Mouse (Mus musculus): Measurements from ENCODE around the gene Gpr179.

Gpr179 gene

DNA sequence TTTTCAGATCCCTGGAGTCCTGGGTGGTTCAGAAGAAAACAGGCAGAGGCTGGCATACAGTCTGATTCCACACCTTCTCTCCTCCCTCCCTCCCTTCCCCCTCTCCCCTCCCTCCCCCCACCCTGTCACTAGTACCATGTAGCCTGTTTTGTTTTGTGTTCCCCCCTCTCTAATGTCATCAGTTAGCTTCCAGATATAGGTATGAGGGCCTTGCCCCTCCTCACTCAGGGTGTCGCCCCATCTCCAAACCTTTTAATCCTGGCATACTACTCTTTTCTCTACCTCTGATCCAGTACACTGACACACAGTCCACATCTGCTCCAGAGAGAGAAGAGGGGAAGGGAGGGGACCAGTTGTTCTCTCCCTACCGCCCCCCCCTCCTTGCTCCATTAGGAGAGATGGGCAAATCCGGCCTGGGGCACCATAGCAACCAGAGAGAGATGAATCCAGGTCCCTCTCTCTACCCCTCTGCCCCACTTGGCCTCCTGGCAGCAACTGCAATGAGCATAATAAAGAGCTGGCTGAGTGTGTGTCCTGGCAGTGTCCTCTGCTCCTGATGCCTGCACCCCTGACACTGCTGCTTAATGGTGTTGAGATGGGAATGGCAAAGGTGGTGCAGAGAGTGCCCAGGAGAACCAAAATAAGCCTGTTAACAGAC lies at the start of gene Gpr179:
Gene Gpr179, minus strand, starts transcription at position 51 of the 658 bp plus-strand sequence.
- DNase-seq (ENCODE audit: low spot score in 2 of 2): no peak

DNA sequence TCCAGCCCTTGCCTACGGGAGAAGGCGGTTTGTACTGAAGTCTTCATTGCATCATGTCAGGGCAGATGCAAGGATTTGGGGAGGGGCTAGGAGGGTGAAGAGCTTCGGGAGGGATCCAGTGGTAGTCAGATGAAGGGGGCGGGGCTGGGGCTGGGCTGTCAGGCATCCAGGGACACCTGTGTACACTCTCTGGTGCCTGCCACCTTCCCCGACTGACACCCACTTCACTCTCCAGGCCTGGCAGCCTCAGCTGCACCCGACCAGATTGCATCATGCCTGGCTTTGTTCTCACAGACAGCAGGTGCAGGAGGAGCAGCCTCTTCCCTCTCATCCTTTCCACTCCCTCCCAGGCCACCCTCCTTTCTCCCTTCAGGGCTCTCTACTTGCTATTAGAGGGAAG lies 49.2 kb upstream of the Gpr179 start:
- no peak for DNase-seq (ENCODE audit: low spot score in 2 of 2)

DNA sequence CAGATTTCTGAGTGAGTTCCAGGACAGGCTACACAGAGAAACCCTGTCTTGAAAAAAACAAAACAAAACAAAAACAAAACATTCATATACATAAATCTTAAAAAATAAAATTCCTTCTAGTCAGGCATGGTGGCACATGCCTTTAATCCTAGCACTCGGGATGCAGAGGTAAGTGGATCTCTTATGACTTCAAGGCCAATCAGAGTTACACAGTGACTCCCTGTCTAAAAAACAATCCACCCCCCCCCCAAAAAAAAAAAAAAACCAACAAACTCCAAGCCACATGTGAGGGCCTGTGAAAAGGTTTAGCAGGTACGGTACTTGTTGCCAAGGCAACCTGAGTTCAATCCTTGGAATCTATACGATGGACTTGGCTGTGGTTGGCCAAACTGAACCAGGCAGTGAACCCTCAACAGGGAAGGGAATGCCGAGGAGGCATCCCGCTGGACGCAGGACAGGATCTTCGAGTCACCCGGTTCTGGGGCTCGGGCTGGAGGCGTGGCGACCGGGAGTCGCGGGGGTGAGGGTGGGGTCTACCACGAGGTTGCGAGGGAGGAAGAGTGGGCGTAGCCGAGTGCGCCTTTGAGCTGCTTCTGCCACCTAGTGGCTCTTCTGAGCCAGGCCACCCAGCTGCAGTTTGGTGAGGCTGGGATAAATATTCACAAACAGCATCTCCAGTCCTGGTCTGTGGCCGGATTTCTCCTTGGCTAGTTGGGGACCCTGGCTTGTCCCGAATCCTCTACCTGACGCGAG lies 48.3 kb upstream of the Gpr179 start:
- DNase-seq (ENCODE audit: low spot score in 2 of 2): peak; percentile 65 to 71

DNA sequence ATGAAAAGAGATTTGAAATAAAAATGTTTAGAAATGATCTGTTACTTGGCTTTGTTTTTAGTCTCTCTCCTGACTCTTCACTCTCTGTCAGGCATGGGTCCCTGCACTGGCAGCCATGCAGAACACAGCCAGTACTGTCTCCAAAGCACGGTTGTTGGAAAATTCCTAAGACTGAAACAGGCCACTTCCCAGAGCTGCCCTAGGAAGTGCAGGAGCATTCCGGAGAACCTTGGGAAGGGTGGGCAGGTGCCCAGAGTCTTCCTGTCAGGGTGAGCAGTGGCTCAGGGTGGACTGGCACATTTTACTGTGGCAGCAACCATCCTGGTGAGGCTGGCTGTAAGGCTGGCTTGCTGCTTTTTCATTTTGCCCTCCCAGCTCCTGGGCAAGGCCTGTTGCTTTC lies 46.6 kb upstream of the Gpr179 start:
- no peak for DNase-seq (ENCODE audit: low spot score in 2 of 2)

DNA sequence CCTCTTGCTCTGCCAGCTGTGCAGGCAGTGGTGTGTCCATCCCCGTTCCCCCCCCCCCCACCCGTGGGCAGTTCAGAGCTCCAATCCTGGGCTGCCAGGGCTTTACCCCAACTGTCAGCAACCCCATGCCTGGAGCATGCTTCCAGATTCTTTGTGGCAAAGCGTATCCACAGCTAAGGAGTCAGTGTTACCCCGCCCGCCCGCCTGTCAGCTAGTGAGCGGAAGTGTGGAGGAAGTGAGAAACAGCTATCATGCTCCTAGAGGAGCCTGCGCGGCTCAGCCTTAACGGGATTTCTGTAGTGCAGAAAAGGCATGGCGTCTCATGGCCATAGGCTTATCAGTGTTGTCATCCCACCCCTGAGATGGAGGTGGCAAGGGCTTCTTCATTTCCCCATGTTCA lies 42.3 kb upstream of the Gpr179 start:
- no peak for DNase-seq (ENCODE audit: low spot score in 2 of 2)

DNA sequence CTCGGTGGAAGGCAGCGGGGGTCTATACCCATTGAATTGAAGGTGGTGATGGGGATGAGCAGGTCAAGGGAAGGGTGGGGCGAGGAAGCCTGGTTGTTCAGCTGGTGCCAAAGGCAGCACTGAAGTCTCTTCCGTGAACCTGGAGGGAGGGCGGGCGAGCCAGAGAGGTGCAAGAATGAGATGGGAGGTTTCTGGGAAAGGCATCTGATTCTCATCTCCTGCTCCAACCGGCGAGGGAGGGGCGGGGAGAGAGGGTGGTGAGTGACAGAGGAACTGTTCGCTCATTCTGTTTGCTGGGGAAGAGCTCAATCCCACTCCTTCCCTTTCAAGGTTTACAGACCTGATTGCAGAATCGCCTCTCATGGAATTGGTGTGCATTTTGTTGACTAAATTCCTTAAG lies 41.8 kb upstream of the Gpr179 start:
- no peak for DNase-seq (ENCODE audit: low spot score in 2 of 2)

DNA sequence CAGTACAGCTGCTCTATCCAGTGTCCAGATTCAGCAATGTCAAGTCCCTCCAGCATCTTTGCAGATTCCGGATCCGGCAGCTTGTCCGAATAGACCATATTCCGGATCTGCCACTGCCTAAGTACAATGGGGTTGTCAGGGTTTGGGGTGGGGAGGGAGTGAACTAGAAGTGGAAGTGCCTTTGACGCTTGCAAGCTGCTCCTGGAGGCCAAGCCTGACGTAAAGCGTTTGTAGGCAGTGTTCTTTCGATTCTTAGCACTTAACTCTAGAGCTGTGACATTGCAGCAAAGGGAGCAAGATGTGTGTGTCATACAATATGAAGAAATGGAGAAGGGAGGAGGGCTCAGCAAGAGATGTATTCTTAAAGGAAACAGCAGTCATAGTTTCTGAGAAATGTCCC lies 37.2 kb upstream of the Gpr179 start:
- no peak for DNase-seq (ENCODE audit: low spot score in 2 of 2)

DNA sequence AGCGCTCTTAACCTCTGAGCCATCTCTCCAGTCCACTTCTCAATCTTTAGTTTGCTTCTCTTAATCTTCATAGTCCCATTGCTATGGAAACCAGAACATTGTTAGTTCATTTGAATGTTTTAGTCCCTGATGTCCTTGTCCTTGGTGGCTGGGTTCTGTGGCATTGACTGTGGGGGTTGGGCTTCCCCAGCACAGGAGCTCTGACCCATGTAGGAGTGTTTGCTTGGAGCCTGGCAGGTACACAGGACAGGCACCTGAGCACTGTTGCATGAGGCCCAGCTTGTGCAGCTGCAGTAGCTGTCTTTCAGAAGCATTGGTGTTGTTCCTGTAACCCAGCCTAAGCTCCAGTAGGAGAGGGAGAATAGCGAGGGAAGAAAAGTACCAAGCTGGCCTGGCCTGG lies 35.9 kb upstream of the Gpr179 start:
- DNase-seq (ENCODE audit: low spot score in 2 of 2): no peak

DNA sequence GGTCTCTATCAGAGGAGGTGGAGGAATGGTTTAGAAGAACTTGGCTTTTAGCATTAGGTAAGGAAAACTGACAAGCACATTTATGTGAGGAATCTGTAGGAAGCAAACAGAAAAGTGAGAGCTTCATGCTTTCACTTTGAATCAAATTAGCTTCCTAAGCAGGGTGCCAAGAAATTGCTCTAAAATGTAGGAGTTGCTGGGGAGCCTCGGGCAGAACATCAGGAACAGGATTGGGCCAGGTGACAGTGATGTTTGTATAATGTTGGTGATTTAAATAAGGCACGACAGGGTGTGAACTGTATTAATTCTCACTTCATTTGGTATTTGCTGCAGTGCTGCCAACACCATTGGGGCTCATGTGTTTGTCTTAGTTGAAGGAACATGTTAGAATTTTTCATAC lies 31.9 kb upstream of the Gpr179 start:
- DNase-seq (ENCODE audit: low spot score in 2 of 2): no peak

DNA sequence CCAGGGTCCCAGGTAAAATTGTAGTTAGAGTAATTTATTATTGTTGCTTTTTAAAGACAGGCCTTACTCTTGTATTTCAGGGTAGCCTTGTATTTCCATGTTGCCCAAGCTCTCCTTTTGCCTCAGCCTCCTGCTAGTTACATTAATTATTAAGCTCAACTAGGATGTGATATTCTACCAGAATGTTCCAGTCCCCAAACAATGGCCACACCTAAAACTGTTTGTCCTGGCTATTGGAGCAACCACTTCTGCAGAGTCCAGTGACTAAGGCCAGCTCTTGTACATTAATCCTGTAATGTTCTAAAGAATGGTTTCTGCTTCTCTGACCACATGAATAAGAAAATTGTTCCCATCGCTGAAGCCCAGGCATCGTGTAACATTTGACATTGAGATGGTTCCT lies 31.1 kb upstream of the Gpr179 start:
- no peak for DNase-seq (ENCODE audit: low spot score in 2 of 2)

DNA sequence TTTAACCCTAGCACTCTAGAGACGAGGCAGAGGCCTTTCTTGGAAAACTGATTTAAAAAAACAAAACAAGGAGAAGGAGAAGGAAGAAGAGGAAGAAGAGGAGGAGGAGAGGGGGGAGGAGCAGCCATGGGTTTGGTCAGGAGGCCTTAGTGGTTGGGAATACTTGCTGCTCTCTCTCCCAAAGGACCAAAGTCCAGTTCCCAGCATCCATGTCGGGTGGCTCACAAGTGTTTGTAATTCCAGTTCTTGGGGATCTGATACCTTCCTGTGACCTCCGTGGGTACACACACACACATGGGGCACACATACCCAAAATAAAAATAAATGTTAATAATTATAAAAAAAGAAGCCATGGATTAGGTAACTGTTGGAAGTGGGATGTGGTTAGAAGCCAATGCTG lies 28.2 kb upstream of the Gpr179 start:
- no peak for DNase-seq (ENCODE audit: low spot score in 2 of 2)

DNA sequence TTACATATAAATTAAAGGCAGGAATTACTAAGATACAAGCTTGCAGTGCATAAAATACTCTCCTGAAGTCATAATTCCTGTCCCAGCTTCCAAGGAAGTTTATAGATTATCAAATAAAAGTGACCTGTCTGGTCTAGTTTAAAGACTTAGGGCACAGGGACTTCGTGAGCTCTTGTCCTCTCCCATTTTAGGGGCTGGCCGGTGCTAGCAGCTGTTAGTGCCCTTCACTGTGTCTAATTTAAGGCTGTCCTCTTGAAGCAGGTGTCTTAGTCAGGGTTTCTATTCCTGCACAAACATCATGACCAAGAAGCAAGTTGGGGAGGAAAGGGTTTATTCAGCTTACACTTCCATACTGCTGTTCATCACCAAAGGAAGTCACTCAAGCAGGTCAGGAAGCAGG lies 21.5 kb upstream of the Gpr179 start:
- DNase-seq (ENCODE audit: low spot score in 2 of 2): no peak

DNA sequence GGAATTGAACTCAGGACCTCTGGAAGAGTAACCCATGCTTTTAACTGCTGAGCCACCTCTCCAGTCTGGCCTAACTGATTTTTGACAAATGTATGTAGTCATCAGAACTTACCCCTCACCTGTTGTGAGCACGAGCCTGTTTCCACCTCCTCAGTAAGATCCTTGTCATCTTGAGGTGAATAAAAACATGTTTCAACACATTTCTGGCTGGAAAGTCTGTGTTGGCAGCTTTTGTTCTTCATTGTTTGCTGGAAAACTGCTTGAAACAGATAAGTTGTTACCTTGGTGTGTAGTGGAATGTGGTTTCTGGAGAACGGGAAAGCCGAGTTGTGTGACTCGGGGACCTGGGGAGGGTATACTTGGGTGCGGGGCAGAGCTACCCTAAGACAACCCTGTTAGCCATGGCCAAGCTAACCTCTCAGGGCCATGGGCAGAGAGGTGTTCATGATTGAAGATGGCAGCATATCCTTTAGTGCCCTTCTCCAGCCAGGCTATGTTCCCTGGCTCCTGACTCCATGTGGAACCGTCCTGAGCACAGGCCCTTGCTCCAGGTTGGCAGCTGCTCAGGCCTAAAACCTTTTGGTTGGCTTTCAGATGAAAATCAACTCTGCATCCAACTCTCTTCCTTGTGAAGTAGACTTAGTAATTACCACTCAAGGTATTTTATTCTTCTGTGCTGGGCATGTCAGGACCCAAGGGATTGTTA lies 20.4 kb upstream of the Gpr179 start:
- DNase-seq (ENCODE audit: low spot score in 2 of 2): no peak

DNA sequence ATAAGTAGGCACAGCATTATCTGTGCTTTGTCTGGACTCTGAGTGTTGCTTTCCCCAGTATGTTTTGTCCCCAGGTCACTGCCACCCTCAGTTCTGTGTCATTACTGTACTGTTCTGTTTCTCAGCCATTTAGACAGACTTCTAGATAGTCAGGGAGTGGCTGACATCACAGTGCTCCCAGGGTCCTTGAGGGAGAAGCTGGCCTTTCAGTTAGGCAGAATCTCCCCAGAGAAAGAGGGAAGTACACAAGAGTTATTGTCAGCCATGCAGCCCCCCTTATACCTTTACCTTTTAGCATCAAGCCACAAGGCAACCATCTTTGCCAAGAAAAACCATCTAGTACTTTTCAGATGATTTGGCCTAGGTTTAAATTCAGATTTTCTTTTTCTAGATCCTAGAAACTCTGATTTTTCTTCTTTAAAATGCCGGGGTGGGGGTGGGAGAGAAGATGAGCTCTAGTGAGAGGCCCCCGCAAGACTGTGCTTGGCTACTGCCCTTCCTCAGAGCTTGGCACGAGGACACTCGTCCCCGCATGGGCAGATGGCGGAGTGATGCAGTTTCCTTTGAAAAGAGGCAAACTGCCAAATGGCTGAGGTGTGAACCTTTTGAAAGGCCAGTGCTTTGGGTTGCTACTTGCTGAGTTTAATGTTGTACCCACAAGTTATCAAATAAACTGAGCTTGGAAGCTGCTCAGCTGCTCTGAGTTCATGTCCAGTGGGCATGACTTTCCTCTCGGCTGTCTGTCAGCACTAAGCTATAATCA lies 18.6 kb upstream of the Gpr179 start:
- DNase-seq (ENCODE audit: low spot score in 2 of 2): no peak

DNA sequence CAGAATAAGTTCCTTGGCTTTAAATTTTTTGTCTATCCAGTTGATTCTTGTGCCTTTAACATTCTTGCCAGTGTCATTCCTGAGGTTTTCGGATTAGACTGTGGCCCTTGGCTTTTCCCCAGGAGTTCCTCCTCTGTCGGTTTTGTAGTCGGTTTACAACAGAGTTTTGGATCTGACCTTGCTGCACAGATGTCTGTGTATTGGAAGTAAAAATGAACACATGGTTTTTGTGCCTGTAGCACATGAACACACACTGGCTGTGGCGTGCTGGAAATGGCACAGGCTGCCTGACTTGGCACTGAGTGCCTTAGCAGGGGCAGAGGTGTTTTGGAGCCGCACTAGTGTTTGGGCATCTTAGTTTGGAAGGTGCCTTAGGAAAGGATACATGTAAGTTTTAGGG lies 16.6 kb upstream of the Gpr179 start:
- no peak for DNase-seq (ENCODE audit: low spot score in 2 of 2)

DNA sequence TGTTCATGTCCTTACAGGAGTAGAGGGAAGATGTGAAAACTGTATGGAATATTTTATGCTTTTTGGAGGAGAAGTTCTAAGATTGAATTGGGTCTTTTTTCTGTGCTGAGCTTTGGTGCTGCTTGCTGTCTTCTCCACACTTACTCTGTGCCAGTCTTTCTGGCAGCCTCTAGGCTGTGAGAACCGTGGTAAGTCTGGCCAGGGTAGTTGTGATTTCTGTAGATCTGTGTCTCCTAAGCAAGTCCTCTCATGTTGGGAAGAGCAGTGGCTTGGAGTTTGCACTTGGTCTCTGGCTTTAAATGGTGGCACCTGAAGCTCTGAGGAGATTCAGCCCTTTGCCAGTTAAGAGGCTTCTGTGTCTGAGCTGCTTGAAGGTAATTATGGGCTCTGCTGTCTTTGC lies 13.7 kb upstream of the Gpr179 start:
- no peak for DNase-seq (ENCODE audit: low spot score in 2 of 2)

DNA sequence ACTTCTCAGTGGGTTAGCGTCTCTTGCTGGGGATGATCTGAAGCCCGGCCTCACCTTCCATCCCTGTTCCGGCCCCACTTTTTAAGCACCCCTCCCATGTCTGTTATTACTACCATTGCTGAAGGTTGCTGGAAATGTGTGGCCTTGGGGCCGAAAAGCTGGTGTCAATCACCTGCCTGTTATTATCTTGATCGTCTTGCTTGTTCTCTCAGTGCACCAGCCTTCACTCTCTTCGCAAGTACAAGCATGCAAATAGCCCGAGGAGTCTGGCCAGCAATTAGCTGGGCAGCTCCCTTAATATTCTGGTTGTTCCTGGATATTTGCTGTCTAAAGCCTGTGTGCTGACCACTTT lies 11.7 kb upstream of the Gpr179 start:
- peak in 1 of 2 experiments; percentile 28 for DNase-seq (ENCODE audit: low spot score in 2 of 2)

DNA sequence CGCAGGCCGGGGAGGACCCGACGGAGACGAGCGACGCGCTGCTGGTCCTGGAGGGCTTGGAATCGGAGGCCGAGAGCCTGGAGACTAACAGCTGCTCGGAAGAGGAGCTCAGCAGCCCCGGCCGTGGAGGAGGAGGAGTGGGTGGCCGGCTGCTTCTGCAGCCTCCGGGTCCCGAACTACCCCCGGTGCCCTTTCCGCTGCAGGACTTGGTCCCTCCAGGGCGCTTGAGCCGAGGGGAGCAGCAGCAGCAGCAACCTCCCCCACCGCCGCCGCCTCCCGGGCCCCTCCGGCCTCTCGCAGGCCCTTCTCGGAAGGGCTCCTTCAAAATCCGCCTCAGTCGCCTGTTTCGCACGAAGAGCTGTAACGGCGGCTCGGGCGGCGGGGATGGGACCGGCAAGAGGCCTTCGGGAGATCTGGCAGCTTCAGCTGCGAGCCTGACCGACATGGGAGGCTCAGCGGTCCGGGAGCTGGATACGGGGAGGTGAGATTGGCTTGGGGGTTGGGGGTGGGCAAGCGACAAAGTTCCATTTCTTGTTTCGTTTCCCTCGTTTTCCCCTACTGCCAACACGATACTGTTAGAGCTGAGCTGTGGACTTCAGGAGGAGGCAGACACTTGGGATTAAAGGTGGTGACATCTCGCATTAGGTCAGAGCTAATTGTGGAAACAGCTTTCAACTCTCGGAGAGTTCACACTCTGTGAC lies 11.2 kb upstream of the Gpr179 start:
- DNase-seq (ENCODE audit: low spot score in 2 of 2): peak; percentile 8 to 38

DNA sequence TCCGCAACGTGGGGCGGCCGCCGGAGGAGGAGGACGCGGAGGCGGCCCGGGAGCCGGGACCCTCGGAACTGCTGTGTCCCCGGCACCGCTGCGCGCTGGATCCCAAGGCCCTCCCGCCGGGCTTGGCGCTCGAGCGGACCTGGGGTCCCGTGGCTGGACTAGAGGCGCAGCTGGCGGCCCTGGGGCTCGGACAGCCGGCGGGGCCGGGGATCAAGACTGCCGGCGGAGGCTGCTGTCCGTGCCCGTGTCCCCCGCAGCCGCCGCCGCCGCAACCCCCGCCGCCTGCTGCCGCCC lies 10.7 kb upstream of the Gpr179 start:
- DNase-seq (ENCODE audit: low spot score in 2 of 2): peak; percentile 8 to 50

DNA sequence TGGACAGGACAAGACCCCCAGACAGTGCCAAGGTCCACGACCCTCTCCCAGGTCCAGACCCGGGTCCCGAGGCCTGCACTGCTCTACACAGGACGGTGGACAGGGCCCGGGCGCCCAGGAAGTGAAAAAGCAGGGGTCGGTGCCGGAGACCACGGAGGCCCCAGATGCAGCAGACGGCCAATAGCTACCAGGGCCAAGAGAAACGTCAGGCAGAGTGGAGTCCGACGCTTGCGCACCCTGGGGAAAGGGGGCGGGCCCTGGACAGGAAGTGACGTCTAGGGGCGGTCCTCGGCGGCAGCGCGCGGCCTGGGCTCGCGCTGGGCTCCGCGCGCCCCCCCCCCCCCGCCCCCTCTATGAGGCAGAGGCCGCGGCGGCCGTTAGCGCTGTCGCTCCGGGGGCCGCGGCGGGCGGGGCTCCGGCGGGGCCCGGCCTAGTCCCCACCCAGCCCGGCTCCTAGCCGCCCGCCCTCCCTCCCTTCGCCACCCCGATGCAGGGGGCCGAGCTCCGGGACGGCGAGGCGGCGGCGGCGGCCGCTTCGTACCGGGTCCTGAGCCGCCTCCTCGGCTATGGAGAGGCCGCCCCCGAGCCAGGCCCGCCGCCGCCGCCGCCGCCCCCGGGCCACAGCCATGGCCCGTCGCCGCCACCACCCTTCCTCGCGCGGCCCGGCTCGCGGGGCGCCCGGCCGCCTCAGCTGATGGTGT lies 10.2 kb upstream of the Gpr179 start, which contains the start of gene Socs7:
Gene Socs7, plus strand, starts transcription at position 604 of the 701 bp plus-strand sequence.
- DNase-seq (ENCODE audit: low spot score in 2 of 2): peak; percentile 90 to 91

DNA sequence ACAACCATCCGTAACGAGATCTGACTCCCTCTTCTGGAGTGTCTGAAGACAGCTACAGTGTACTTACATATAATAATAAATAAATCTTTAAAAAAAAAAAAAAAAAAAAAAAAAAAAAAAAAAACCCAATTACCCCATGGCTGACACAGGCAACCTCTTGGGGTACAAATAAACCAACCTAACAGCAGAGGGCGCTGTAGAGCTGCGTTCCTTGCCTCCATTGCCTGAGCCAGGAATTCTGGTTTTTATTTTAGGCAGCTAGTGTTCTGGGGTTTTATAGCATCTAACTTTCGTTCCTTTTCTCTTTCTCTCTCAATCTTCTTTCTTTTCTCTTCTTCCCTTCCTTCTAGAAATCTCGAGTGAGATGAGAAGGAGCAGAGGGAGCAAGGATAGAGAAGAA lies 5.8 kb upstream of the Gpr179 start:
- peak in 1 of 2 experiments; percentile 67 for DNase-seq (ENCODE audit: low spot score in 2 of 2)
